Mouse (Mus musculus) 416B (cell line): ENCODE data around the gene Zdhhc14.

Experiments
- DNase-seq: peaks from one replicate; pipeline ENCODE4 v3.0.0; 2011; ENCODE audit warnings: low read depth

The Zdhhc14 gene

DNA sequence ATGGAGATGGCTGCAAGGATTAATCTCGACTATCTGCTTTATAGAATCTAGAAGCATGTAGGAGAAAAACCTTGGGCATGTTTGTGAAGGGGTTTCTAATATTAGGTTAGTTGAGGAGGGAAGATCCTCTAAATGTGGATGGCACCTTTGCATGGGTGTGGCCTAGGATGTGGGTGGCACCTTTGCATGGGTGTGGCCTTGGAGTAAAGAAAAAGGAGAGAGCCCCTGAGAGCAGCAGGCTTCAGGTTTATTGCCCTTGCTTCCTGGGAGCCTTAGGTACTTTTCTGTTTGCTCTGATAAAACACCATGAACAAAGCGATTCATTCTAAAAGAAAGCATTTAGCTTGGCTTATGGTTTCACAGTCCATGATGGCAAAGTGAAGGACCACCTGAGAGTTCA, 62.2 kb downstream of the Zdhhc14 start:
- no peak for DNase-seq

DNA sequence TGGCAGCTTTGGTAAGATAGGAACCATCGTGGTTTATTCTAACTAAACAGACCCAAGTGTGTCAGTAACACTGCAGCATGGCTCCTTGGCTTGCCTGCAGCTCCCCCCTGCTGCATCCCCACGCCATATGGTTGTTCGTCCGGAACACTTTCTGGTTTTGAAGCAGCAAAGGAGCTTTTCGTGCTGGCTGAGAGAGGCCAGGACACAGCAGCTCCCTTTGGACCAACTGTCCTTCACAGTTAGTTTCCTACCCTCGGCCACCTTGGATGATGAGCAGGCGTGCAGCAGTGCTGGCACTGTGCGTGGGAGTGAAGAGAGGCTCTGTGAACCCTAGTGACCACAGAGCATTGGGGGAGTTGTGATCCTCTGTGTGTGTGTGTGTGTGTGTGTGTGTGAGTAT, 64.2 kb downstream of the Zdhhc14 start:
- DNase-seq = no peak

DNA sequence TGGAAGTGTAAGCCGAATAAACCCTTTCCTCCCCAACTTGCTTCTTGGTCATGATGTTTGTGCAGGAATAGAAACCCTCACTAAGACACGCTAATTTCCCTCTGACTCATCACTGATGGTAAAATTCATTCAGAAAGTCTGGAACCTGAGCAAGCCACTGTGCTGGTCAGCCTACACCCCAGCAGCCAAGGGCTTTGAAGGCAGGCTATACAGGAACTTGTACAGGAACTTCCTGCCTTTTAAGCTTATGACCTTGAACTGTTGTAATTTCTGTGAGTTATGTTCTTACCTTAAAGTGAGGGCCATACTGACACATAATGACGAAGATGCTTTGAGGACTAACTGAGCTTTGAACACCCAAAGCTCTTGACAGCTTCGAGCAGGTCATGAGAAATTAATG, 67.9 kb downstream of the Zdhhc14 start:
- no peak for DNase-seq

DNA sequence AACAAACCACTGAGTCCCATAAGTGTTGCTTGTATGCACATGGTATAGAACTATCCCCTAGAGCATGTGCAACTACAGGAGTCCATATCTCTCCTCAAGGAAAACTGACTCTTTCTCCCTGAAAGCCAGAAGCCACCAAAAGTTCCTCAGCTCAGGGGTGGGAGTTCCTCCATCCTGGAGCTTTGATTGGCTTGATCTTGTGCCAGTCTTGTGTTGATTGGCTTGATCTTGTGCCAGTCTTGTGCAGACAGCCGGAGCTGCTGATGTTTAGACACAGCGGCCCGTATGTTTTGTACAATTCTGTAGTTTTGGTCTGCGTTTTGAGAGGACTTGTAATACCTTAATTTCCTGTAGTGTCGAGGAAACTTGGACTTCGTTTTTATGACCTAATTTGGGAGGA, 70.8 kb downstream of the Zdhhc14 start:
- no peak for DNase-seq

DNA sequence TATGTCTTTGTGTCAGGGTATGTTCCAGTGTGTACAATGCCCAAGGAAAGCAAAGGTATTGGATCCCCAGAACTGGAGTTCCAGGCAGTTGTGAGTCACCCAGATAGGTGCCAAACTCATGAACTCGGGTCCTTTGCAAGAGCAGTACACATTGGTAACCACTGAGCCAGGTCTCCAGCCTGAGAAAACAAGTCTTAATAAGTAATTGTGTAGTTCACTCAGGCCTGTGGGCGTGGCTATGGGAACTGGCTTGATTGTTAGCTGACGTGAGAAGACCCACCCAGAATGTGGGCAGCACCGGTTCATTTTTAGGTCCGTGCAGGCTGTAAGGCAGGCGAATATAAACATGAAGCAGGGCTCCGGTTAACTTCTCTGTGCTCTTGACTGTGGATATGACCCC, 73.6 kb downstream of the Zdhhc14 start:
- DNase-seq = no peak

DNA sequence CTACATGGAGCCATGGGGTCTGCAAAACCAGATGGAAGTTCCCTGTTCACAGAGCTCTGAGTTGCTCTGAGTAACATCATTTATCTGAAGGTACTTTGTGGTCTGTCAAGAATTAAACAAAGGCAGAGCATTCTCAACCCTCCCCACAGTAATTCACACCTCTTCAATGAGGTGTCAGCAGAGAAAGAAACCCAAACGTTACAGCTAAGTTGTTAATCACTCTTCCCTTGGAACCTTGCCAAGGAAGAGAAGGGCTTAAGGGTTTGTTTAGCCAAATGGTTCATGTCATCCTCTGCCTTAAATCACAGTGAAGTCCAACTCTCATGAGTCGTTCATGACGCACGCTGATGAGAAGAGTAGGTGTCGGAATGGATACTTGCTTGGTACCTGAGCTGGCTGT, 75.6 kb downstream of the Zdhhc14 start:
- no peak for DNase-seq

DNA sequence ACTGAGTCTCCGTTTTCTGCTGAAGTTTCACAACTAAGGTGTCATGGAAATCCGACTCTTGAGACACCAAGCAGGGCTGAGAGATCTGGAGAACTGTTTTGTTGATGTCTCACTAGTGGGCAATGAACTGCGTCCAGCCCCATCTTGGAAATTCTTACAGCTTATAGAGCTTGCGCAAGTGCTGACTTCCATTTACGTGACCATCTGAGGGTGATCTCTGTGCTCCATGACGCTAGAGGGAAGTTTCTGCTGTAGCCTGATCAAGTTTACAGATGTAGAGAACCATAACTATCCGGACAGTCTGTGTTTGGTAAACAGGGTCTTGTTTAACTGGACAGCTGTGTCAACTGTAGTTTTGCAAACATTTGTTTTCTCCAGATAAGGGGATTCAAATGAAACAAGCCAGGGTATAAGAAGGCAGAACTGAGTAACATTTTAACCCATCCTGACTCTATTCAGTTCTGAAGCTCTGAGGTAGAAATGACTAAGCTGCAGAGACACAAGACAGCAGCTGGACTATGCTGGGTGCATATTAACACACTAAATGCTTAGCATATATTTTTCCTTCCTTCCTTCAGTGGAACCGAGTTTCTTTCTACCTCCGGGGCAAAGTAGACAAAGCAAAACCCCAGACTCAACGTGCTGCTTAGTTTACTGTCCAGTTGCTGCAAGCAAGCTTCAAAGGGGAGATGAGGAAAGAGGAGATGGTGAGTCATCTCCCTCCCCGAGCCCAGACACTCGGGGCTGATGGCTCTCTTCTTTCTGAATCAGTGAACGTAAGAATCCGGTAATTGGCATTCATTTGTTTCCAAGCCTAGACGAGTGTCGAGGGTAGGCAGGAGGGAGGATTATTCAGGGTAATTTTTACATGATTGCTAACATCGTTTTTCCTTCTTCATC, 77.0 kb downstream of the Zdhhc14 start:
- peak; percentile 17 for DNase-seq

DNA sequence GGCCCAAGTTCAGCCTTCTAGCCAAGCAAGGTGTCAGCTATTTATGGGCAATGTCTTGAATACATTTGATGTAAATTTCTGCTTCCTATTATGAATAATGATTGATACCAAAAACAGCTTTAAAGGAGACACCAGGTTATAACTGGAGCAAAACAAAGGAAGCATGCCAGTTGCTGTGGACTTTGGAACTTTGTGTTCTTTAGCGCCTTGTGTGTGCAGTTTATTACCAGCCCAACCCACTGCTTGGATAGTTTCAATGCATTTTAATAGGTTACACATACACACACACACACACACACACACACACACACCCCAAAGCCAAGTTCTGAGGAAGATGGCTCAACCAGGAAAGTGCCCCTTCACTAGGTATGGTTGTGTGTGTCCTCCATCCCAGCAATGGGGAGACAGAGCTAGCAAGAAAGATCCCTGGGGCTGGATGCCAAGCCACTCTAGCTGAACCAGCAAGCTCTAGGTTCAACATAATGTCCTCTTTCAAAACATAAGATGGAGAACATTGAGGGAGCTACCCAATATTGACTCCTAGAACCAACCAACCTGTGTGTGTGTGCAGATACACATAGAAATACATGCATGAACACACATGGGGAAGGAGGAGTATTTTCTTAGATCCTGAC, 79.9 kb downstream of the Zdhhc14 start:
- DNase-seq = no peak

DNA sequence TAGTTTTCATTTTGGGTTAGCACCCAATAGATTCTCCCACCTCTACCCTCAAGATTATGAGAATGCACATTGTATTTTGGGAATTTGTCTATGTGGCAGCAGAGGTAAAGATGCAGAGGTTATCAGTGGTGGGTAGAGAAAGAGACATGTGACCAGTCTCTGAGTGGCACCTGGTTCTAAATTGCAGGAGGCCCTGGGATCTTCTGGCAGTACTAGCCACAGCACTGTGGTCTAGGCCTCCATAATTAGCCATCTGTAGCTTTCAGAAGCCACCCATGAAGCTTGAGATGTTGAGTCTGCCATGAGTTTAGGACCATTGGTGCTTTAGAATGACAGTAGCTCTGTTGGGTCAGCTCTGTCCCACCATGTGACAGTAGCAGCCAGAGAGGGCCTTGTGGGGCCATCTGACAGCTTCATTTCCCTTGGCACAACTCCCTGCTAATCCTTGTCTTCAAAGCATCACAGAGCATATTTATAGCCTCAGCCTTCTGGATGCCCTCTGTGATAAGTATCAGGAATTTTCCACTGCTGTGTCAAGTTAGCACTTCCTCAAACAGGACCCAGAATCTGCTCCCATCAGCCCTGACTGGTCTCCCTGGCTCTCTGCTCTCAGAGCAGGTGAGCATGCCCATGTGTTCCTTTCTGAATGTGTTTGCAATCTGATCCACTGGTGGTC, 80.5 kb downstream of the Zdhhc14 start:
- no peak for DNase-seq

DNA sequence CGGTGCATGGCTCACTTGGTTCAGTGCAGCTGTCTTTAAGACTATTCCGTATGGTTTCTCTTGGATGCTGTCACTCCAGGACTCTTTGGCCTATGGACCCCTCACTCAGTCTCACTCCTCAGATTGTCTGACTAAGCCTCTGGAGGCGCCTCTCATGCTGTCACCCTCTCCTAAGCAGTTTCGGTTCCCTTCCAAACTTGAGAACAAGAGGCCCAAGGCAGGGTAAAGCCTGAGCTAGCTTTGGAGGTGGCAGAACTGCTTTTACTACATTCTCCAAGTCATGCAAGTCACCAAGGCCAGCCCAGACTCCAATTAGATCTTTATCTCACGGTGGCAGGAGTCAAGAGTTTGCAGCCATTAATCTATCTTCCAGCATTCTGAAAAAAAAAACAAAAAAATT, 82.3 kb downstream of the Zdhhc14 start:
- no peak for DNase-seq

DNA sequence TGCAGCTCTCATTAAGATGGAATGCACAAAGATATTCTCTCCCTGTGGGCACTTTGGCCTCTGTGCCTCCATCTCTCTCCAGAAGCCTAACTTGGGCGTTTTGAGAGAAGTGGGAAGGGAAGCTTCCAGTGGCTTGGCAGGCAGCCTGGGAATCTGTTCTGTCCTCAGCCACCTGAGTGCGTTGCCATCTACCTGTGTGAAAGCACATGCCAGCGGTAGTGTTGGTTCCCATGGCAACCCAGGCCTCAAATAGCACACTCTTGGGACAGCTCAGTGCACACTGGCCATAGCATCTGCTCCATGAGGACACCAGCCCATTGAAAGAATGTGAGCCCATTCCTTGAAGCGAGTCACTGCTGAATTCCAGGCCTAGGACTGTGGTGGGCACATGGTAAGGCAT, 83.2 kb downstream of the Zdhhc14 start:
- DNase-seq = no peak

DNA sequence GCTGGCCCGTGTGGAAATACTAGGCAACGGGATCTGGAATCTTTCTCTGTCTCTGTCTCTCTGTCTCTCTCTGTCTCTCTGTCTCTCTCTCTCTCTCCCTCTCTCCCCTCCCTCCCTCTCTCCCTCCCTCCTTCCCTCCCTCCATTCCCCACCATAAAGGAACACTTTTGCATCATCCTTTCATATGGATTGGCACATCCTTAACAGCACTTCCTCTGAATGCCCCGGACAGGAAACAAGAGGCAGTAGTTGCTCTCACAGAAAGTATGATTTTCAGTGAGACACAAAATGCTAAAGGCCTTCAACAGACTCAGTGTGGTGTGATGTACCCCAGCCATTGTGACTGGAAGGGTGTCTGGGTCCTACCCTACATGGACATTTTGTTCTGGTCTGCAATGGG, 89.9 kb downstream of the Zdhhc14 start:
- no peak for DNase-seq

DNA sequence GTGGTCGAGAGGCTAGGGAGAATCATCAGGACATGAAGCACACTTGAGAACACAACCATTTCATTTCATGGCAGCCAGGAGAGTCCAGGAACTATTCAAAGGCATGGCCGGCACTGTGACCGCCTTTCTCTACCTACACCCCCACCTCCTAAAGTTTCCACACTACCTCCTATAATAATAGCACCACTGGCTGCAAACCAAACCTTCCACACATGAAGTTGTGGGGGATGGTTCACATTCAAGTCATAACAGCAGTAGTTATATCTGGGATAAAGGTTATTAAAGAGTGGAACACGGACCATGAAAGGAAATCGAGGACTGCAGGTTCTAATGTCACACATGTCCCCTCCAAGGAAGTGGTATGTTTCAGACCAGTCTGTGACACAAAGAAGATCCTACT, 90.6 kb downstream of the Zdhhc14 start:
- DNase-seq = no peak

DNA sequence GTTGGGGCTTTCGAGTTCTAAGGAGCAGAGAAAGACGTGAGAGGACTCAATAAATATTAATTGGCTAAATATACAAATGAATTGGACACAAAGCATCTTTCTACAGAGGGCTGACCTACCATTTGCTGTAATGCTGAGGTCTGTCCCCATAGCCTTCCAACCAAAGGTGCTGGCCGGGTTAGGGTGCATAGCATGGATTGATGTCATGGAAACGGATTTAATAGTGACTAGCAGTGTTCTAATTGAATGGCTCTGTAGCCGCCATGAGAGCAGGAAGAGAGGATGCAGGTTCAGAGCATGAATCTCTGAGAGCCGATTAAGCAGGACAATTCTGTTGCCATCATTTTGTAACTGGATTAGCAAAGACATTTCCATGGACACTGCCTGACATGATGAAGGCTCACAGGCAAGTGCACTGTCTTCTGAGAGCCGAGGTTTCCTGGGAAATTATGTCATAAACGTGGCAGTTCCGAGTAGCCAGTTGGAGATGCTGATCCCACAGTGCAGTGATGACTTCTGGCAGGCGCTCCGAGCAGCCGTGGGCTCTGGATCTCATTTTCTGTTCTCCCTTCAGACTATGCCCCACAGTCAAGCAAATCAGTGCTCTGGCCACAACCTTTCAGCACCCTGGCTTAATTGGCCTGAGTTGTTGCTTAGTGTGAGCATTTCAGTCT, 91.3 kb downstream of the Zdhhc14 start:
- DNase-seq = no peak

DNA sequence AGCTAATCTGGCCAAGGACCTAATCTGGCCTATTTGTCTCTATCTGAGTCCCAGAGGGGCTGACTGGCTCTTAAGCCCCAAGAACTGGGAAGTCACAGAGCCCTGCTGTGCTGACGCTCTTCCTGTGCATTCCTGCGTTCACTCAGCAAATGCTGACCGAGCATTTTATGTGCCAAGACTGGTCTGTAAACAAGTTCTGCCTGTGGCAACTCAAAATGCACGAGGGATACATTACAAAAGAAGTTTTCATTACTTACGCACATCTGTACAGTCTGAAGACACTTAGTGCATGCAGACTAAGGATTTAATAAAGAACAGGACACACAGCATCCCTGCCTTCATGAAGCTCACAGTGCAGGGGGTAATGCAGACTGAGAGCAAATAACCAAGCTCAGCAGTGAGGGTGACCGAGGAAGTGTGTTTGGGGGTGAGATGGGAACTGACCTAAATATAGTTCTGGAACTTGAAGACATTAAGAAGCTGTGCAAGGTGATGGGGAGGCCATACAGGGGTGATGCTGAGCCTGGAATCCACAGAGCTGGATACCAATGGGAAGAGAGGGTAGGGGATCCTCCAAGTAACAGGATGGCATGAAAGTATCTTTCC, 99.3 kb downstream of the Zdhhc14 start:
- DNase-seq = no peak

DNA sequence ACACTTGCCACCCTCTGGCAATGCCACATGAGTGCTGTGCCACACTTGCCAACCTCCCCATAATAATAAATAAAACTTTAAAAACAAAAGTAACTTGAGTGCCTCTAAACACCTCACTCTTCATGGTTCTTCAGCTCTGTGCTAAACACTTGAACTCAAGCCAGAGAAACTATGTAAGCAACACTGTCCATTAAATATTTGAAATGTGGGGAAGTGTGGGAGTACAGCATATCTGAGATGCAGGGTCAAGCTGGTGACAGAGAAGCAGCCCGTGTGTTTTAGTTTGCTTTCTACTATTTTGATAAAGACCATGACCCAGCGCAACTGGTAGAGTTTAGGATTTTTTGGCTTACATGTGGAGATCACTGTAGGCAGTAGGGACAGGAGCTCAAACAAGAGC, 100.7 kb downstream of the Zdhhc14 start:
- no peak for DNase-seq

DNA sequence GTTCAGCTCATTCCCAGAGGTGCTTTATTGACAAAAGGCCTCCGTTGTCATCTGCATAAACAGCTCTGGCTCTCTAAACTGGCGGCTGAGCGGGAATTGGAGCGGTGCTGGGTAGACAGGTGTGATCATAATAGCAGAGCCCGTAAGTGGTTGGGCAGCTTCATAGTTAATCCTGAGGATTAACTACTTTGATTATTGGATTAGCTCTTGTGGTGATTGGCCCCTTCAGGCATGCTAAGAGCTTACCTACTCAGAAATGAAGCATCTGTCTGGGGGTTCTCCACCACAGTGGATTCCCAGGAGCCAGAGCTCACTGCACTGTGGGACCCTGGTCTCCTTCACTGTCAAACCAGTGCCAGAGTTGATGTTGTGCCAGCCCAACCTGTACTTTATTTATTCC, 102.7 kb downstream of the Zdhhc14 start:
- no peak for DNase-seq

DNA sequence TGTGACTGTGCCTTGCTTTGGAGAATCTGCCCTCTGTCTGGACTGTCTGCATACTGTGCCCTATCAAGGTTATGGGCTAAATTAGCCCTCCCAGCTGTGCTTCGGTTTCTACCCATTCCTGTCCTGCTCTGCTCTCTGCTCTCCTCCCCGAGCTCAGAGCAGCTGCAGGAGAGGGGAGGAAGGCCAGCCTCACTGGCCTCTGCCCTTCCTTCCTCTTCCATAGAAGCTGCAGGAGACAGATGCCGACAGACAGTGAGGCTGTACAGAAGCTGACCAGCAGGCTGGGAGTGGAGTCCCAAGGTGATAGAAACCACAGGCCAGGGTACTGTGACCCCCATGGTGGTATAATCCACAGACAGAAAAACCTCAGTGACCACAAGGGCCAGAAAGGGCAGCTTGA, 104.1 kb downstream of the Zdhhc14 start:
- no peak for DNase-seq

DNA sequence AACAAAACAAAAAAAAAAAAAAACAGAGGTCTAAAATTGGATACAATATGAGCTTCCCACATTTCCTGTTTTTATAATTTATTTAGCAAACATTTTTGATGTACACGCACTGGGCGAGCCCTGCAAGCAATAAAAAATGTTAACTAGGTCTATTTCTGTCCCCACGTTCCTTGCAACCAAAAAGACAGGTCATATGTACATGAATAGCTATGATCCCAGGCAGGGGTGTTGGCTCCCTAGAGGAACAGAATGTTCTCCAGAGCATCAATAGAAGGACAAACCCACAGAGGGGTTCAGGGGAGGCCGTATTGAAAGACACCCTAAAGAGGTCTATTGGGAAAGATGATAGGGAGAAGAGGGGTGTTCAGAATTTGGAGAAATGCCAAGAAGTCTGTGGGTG, 106.6 kb downstream of the Zdhhc14 start:
- DNase-seq = no peak

DNA sequence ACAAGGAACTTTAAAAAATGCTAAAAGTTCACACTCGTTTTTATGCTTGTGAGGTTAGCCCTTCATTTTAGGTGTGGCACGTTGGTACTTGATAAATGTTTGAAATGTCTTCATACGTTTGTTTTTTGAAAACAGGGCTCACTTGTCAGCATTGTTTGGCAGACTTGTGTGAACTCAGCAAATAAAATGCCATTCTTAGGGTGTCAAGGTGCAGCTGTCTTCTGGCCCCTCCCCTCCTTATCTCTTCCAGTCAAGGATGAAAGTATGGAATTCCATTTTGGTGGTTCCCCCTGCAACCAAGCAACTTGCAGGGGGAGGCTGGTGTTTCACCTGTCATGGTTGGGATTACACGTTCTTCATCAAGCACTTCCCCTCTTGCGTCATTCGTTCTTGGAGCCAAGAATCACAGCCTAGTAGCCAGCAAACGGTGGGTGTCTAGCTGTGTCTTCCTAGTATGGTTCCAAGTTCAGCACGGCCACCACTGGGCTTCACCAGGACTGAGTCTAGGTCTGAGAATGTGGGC, 108.2 kb downstream of the Zdhhc14 start:
- DNase-seq = no peak

DNA sequence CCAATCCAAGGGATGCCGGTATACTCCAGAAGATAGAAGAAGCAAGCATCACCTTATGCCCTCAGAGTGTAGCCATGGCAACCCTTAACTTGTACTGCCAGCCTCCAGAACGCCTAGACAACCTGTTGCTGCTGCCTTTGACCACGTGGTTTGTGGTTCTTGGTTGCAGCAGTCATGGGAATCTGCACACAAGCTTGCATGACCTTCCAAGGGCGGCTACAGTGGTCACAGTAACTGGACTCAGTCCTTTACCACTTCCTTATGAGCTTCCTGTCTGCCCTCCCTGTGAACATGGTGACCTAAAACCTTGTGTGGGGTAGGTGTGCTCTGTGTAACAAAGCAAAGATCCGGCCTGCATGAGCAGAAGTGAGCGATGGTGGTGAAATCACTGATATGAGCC, 109.6 kb downstream of the Zdhhc14 start:
- peak; percentile 59 for DNase-seq

DNA sequence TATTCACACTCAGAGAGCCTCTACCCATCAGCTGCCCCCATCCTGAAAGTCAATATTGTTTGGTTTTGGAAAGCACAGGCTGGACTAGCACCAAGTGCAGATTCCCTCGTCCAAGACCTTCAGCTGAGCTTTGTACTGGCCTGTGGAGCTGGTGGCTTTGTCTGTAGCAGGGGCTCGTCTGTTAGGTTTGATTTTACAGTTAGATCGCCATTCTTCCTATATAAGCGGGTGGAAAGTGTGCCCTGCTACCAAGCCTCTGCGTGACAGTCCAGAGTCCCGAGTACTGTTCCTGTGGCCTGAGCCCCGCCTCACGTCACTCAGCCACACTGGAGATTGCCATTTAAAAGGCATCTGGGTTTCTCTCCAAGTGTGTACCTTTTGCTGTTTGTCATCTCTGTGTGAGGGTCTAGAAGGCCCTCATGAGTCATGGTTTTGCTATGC, 113.8 kb downstream of the Zdhhc14 start:
- DNase-seq = no peak
